Mouse (Mus musculus): ENCODE measurements at regions not wholly inside any gene's neighbourhood (a gene's known extent, or its start where the extent isn't known, plus 50 kb on each side); places are given as distances from the start of the nearest gene placed in this dataset.

- no peak overlapping the region for H3K4me2 ChIP-seq (replicated peaks; ENCODE audit: low read depth, low read length, severe bottlenecking)
- DNase-seq (ENCODE audit: low spot score) = peak; percentile 90
- no peaks in the 10 kb centered on the region for H3K36me3 ChIP-seq (ENCODE audit: control insufficient read depth, insufficient read depth, low read length)
- no peak for TF ChIP-seq POLR2A (IDR thresholded peaks at IDR 0.05; ENCODE audit: borderline replicate concordance, extremely low read depth, insufficient read depth, insufficient read length)
- H3K9ac ChIP-seq (ENCODE audit: low read depth, low read length, severe bottlenecking) = no peak overlapping the region
- H3K27me3 ChIP-seq (ENCODE audit: control insufficient read depth, insufficient read depth, low read length) = no peaks in the 10 kb centered on the region
- no peak overlapping the region for H3K27ac ChIP-seq (replicated peaks; ENCODE audit: low read depth, low read length)
- no peak overlapping the region for H3K4me3 ChIP-seq (replicated peaks; ENCODE audit: low read length)
- no peaks in the 10 kb centered on the region for H3K9me3 ChIP-seq (ENCODE audit: control insufficient read depth, low read length)
- 30% methylated on average over 3 of the region's 3 CpGs for WGBS
- H3K4me1 ChIP-seq (ENCODE audit: control insufficient read depth, insufficient read depth, low read length) = 0 out of 2 replicates have a peak, but pooled peaks cover 2% of the 10 kb centered on the region
- peak; percentile 73 for ATAC-seq (ENCODE audit: low FRiP score, low read depth)
Measured at GRCm38 (mm10) chr10:57231117-57231516, 255.1 kb upstream of the Hsf2 start.

DNA sequence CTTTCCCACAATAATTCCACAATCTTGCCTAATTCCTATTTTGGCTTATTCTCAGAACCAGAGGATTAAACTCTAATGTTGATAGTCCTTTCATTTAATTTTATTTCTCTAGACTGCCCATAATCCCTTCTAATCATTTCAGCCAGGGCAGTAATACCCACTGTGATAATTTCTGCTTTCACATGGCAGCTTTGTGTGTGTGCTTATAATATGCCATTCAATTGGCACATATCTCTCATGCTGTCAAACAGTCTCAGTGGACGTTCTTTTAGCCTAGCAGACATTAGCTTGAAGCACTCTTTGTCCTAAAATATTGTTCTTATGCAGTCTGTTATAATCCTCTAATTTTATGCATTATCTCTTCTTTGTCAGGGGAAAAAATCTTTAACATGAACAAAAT, 205.0 kb upstream of the Hsf2 start:
- no peak for TF ChIP-seq POLR2A (IDR thresholded peaks at IDR 0.05; ENCODE audit: borderline replicate concordance, extremely low read depth, insufficient read depth, insufficient read length)
- no peak for ATAC-seq (ENCODE audit: low FRiP score, low read depth)
- WGBS = 59% methylated on average over 1 of the region's 1 CpGs
- Histone ChIP-seq H3K4me1 (ENCODE audit: control insufficient read depth, insufficient read depth, low read length) (no peaks in the 10 kb centered on the region), H3K27ac (replicated peaks; ENCODE audit: low read depth, low read length) (no peak overlapping the region), H3K36me3 (ENCODE audit: control insufficient read depth, insufficient read depth, low read length) (no peaks in the 10 kb centered on the region), H3K9me3 (ENCODE audit: control insufficient read depth, low read length) (no peaks in the 10 kb centered on the region), H3K27me3 (ENCODE audit: control insufficient read depth, insufficient read depth, low read length) (no peaks in the 10 kb centered on the region), H3K4me2 (replicated peaks; ENCODE audit: low read depth, low read length, severe bottlenecking) (no peak overlapping the region), H3K4me3 (replicated peaks; ENCODE audit: low read length) (no peak overlapping the region), H3K9ac (ENCODE audit: low read depth, low read length, severe bottlenecking) (no peak overlapping the region)
- no peak for DNase-seq (ENCODE audit: low spot score)

DNA sequence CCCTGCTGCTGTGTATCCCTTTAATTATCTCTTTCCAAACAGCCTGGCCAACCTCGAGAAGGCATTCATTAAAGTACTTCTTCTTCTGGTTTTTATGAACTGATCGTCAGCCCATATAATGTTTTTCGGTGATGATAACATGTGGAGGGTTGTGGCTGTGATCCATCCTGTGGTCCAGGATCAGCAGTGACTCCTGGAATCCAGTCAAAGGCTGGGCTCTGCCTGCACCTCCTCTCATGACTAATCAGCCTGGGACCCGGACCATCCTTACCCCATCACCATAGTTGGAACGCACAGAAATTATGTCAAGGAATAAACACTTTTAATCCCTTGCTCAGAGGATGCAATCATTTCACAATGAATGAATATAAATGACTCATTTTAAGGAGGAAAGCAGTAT, 203.3 kb upstream of the Hsf2 start:
- Histone ChIP-seq H3K36me3 (ENCODE audit: control insufficient read depth, insufficient read depth, low read length) (no peaks in the 10 kb centered on the region), H3K9ac (ENCODE audit: low read depth, low read length, severe bottlenecking) (no peak overlapping the region), H3K27ac (replicated peaks; ENCODE audit: low read depth, low read length) (no peak overlapping the region), H3K4me3 (replicated peaks; ENCODE audit: low read length) (no peak overlapping the region), H3K4me1 (ENCODE audit: control insufficient read depth, insufficient read depth, low read length) (no peaks in the 10 kb centered on the region), H3K9me3 (ENCODE audit: control insufficient read depth, low read length) (no peaks in the 10 kb centered on the region), H3K4me2 (replicated peaks; ENCODE audit: low read depth, low read length, severe bottlenecking) (no peak overlapping the region), H3K27me3 (ENCODE audit: control insufficient read depth, insufficient read depth, low read length) (no peaks in the 10 kb centered on the region)
- WGBS = 71% methylated on average over 5 of the region's 5 CpGs
- DNase-seq (ENCODE audit: low spot score) = no peak
- no peak for ATAC-seq (ENCODE audit: low FRiP score, low read depth)
- no peak for TF ChIP-seq POLR2A (IDR thresholded peaks at IDR 0.05; ENCODE audit: borderline replicate concordance, extremely low read depth, insufficient read depth, insufficient read length)

GRCm38 (mm10) chr10:57291596-57291995, 194.6 kb upstream of the Hsf2 start:
- no peak for ATAC-seq (ENCODE audit: low FRiP score, low read depth)
- DNase-seq (ENCODE audit: low spot score) = no peak
- Histone ChIP-seq H3K27me3 (ENCODE audit: control insufficient read depth, insufficient read depth, low read length) (no peaks in the 10 kb centered on the region), H3K36me3 (ENCODE audit: control insufficient read depth, insufficient read depth, low read length) (no peaks in the 10 kb centered on the region), H3K4me3 (replicated peaks; ENCODE audit: low read length) (no peak overlapping the region), H3K4me2 (replicated peaks; ENCODE audit: low read depth, low read length, severe bottlenecking) (no peak overlapping the region), H3K27ac (replicated peaks; ENCODE audit: low read depth, low read length) (no peak overlapping the region), H3K9me3 (ENCODE audit: control insufficient read depth, low read length) (no peaks in the 10 kb centered on the region), H3K4me1 (ENCODE audit: control insufficient read depth, insufficient read depth, low read length) (no peaks in the 10 kb centered on the region), H3K9ac (ENCODE audit: low read depth, low read length, severe bottlenecking) (no peak overlapping the region)
- WGBS = 96% methylated on average over 10 of the region's 10 CpGs
- no peak for TF ChIP-seq POLR2A (IDR thresholded peaks at IDR 0.05; ENCODE audit: borderline replicate concordance, extremely low read depth, insufficient read depth, insufficient read length)

DNA sequence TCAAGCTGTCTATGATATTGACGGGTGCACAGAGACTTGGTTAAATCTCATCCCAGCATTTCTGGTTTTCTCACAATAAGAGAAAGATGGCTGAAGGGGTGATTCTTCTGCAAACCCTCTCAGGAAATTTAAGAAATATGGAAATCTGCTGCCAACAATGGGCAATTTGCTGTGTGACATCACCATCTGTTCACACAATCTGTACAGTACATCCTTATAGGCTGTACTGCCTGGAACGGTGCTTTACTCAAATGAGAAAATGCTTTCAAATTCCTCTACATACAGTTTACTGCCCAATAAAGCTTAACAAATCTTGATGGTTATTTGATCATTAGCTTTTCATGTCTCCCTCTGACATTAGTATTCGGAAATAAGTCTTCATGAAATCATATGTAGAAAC, 172.4 kb upstream of the Hsf2 start:
- H3K9me3 ChIP-seq (ENCODE audit: control insufficient read depth, low read length) = no peaks in the 10 kb centered on the region
- no peak for TF ChIP-seq POLR2A (IDR thresholded peaks at IDR 0.05; ENCODE audit: borderline replicate concordance, extremely low read depth, insufficient read depth, insufficient read length)
- no peak overlapping the region for H3K9ac ChIP-seq (ENCODE audit: low read depth, low read length, severe bottlenecking)
- no peak overlapping the region for H3K27ac ChIP-seq (replicated peaks; ENCODE audit: low read depth, low read length)
- no peak overlapping the region for H3K4me3 ChIP-seq (replicated peaks; ENCODE audit: low read length)
- H3K27me3 ChIP-seq (ENCODE audit: control insufficient read depth, insufficient read depth, low read length) = no peaks in the 10 kb centered on the region
- 52% methylated on average over 3 of the region's 3 CpGs for WGBS
- ATAC-seq (ENCODE audit: low FRiP score, low read depth) (no peak), DNase-seq (ENCODE audit: low spot score) (no peak)
- no peaks in the 10 kb centered on the region for H3K36me3 ChIP-seq (ENCODE audit: control insufficient read depth, insufficient read depth, low read length)
- no peaks in the 10 kb centered on the region for H3K4me1 ChIP-seq (ENCODE audit: control insufficient read depth, insufficient read depth, low read length)
- no peak overlapping the region for H3K4me2 ChIP-seq (replicated peaks; ENCODE audit: low read depth, low read length, severe bottlenecking)

DNA sequence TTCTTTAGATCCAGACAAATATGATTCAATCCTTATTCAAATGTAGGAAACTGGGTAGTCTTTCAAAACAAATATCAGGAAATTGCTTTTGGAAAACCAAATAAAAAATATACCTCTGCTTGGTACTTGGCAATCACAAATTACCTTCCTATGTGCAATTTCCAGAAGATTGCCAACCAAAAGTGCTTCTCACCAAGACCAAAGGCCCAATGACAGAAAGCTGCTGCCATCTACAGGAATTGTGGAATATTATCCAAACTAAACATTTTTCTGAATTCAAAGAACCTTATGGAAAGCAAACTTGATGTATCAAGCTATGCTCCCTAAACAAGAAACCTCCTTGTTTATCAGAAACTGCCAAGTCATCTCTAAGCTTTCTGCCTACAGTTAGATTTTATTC, 169.1 kb upstream of the Hsf2 start:
- Histone ChIP-seq H3K4me2 (replicated peaks; ENCODE audit: low read depth, low read length, severe bottlenecking) (no peak overlapping the region), H3K4me3 (replicated peaks; ENCODE audit: low read length) (no peak overlapping the region), H3K27ac (replicated peaks; ENCODE audit: low read depth, low read length) (no peak overlapping the region), H3K36me3 (ENCODE audit: control insufficient read depth, insufficient read depth, low read length) (no peaks in the 10 kb centered on the region), H3K4me1 (ENCODE audit: control insufficient read depth, insufficient read depth, low read length) (no peaks in the 10 kb centered on the region), H3K27me3 (ENCODE audit: control insufficient read depth, insufficient read depth, low read length) (no peaks in the 10 kb centered on the region), H3K9ac (ENCODE audit: low read depth, low read length, severe bottlenecking) (no peak overlapping the region), H3K9me3 (ENCODE audit: control insufficient read depth, low read length) (no peaks in the 10 kb centered on the region)
- peak; percentile 55 for DNase-seq (ENCODE audit: low spot score)
- TF ChIP-seq POLR2A (IDR thresholded peaks at IDR 0.05; ENCODE audit: borderline replicate concordance, extremely low read depth, insufficient read depth, insufficient read length) = no peak
- ATAC-seq (ENCODE audit: low FRiP score, low read depth) = no peak
